Mouse (Mus musculus) cerebral cortex, adult 2 months (tissue): Measurements from ENCODE around the gene Srrd.

Experiments used
- WGBS: fragments of 180-500 bp; shearing (Covaris S2); methylation state at CpG from one replicate; pipeline ENCODE4 v1.1.7; 2018; 5-methylcytosine and 5-hydroxymethylcytosine counted together

Srrd gene

GRCm38 (mm10) chr5:112342463-112343204 lies at the start of gene Srrd, which contains the start of gene Hps4:
Gene Srrd, minus strand, starts transcription at chr5:112343040.
Gene Hps4, plus strand, starts transcription at chr5:112343083.
- 2% methylated on average over 64 of the region's 64 CpGs for WGBS

- 53% methylated on average over 27 of the region's 27 CpGs for WGBS
Observed at GRCm38 (mm10) chr5:112391676-112392323, 49.0 kb upstream of the Srrd start.

- 64% methylated on average over 16 of the region's 16 CpGs for WGBS
Observed at GRCm38 (mm10) chr5:112391002-112391401, 48.2 kb upstream of the Srrd start.

- WGBS, result 38% methylated on average over 9 of the region's 9 CpGs
Observed at GRCm38 (mm10) chr5:112389352-112389751, 46.5 kb upstream of the Srrd start.

GRCm38 (mm10) chr5:112385973-112386372 lies 43.1 kb upstream of the Srrd start:
- 84% methylated on average over 2 of the region's 2 CpGs for WGBS

GRCm38 (mm10) chr5:112384805-112385472 lies 42.1 kb upstream of the Srrd start:
- 86% methylated on average over 13 of the region's 13 CpGs for WGBS

- WGBS, result 27% methylated on average over 17 of the region's 17 CpGs
Observed at GRCm38 (mm10) chr5:112382641-112383330, 39.9 kb upstream of the Srrd start.

- WGBS, result 51% methylated on average over 9 of the region's 9 CpGs
Observed at GRCm38 (mm10) chr5:112382042-112382441, 39.2 kb upstream of the Srrd start.

GRCm38 (mm10) chr5:112381154-112381553 lies 38.3 kb upstream of the Srrd start:
- WGBS, result 88% methylated on average over 11 of the region's 11 CpGs

GRCm38 (mm10) chr5:112378716-112379115 lies 35.9 kb upstream of the Srrd start:
- WGBS, result 74% methylated on average over 6 of the region's 6 CpGs

GRCm38 (mm10) chr5:112377380-112377779 lies 34.5 kb upstream of the Srrd start:
- 86% methylated on average over 1 of the region's 1 CpGs for WGBS

GRCm38 (mm10) chr5:112376111-112376510 lies 33.3 kb upstream of the Srrd start:
- 77% methylated on average over 4 of the region's 4 CpGs for WGBS

- 29% methylated on average over 7 of the region's 7 CpGs for WGBS
Observed at GRCm38 (mm10) chr5:112371933-112372332, 29.1 kb upstream of the Srrd start.

- 63% methylated on average over 12 of the region's 12 CpGs for WGBS
Observed at GRCm38 (mm10) chr5:112370236-112370813, 27.5 kb upstream of the Srrd start.

- 79% methylated on average over 13 of the region's 13 CpGs for WGBS
Observed at GRCm38 (mm10) chr5:112369326-112369725, 26.5 kb upstream of the Srrd start.

GRCm38 (mm10) chr5:112368666-112369065 lies 25.8 kb upstream of the Srrd start:
- 69% methylated on average over 10 of the region's 10 CpGs for WGBS

GRCm38 (mm10) chr5:112367929-112368328 lies 25.1 kb upstream of the Srrd start:
- 62% methylated on average over 12 of the region's 12 CpGs for WGBS

- 66% methylated on average over 4 of the region's 4 CpGs for WGBS
Observed at GRCm38 (mm10) chr5:112367338-112367737, 24.5 kb upstream of the Srrd start.

GRCm38 (mm10) chr5:112366879-112367278 lies 24.0 kb upstream of the Srrd start:
- WGBS, result 88% methylated on average over 6 of the region's 6 CpGs

GRCm38 (mm10) chr5:112364184-112364797 lies 21.5 kb upstream of the Srrd start:
- WGBS, result 83% methylated on average over 10 of the region's 10 CpGs

- 97% methylated on average over 3 of the region's 3 CpGs for WGBS
Observed at GRCm38 (mm10) chr5:112360077-112360476, 17.2 kb upstream of the Srrd start.
